Mouse (Mus musculus): Measurements from ENCODE around the gene Frem1. TPM values are rescaled to one million over a fixed set of nuclear protein-coding genes. Genes with fewer than 3 reads are reported as not detected.

Gene Frem1
- polyA plus RNA-seq, 1 experiment = 0.64 TPM

GRCm38 (mm10) chr4:82916678-82917050 lies 135.5 kb downstream of the Frem1 start:
- Histone ChIP-seq H3K27ac (ENCODE audit: insufficient read depth, low read length) (no peak overlapping the region), H3K9ac (ENCODE audit: low read depth, poor library complexity, severe bottlenecking) (no peak overlapping the region), H3K36me3 (ENCODE audit: control insufficient read depth, insufficient read depth, low read length, poor library complexity, severe bottlenecking) (no peaks in the 10 kb centered on the region), H3K9me3 (replicated peaks; ENCODE audit: control insufficient read depth, insufficient read depth, low read length, poor library complexity, severe bottlenecking) (no peaks in the 10 kb centered on the region), H3K4me1 (ENCODE audit: control insufficient read depth, insufficient read depth, low read length) (no peaks in the 10 kb centered on the region), H3K4me3 (ENCODE audit: low read depth, low read length) (no peak overlapping the region), H3K27me3 (ENCODE audit: control insufficient read depth, insufficient read depth, low read length, poor library complexity, severe bottlenecking) (no peaks in the 10 kb centered on the region; the same call in 1 of the 2 replicates)
- TF ChIP-seq POLR2A (IDR thresholded peaks at IDR 0.05; ENCODE audit: insufficient read depth, low read length) (no peak), CTCF (IDR thresholded peaks at IDR 0.05; ENCODE audit: low read depth, low read length) (no peak), EP300 (IDR thresholded peaks at IDR 0.05; ENCODE audit: insufficient read depth, low read depth, low read length) (no peak)

GRCm38 (mm10) chr4:82916003-82916677 lies 136.0 kb downstream of the Frem1 start:
- Histone ChIP-seq H3K9ac (ENCODE audit: low read depth, poor library complexity, severe bottlenecking) (no peak overlapping the region), H3K36me3 (ENCODE audit: control insufficient read depth, insufficient read depth, low read length, poor library complexity, severe bottlenecking) (no peaks in the 10 kb centered on the region), H3K27ac (ENCODE audit: insufficient read depth, low read length) (no peak overlapping the region), H3K4me3 (ENCODE audit: low read depth, low read length) (no peak overlapping the region), H3K9me3 (replicated peaks; ENCODE audit: control insufficient read depth, insufficient read depth, low read length, poor library complexity, severe bottlenecking) (no peaks in the 10 kb centered on the region), H3K4me1 (ENCODE audit: control insufficient read depth, insufficient read depth, low read length) (no peaks in the 10 kb centered on the region), H3K27me3 (ENCODE audit: control insufficient read depth, insufficient read depth, low read length, poor library complexity, severe bottlenecking) (no peaks in the 10 kb centered on the region; the same call in 1 of the 2 replicates)
- no peak for TF ChIP-seq EP300 (IDR thresholded peaks at IDR 0.05; ENCODE audit: insufficient read depth, low read depth, low read length)
- TF ChIP-seq POLR2A (IDR thresholded peaks at IDR 0.05; ENCODE audit: insufficient read depth, low read length) = no peak
- no peak for TF ChIP-seq CTCF (IDR thresholded peaks at IDR 0.05; ENCODE audit: low read depth, low read length)

DNA sequence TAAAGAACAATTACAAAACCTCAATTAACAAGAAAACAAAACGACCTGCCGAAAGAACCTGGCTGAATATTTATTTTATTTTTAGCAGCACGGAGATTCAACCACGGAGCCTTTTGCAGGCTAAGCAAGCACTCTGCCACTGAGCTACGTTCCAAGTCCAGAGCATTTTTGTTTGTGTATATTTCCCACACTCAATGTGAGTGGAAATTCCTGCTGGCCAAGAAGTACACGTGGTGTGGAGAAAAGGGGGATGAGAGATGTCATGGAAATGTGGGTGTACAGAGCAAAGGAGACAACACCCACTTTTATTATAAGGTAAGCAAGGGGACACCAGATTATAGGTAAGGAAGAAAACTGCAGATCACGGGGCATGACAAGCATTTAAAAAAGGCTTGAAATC lies 136.6 kb downstream of the Frem1 start:
- Histone ChIP-seq H3K4me3 (ENCODE audit: low read depth, low read length) (no peak overlapping the region), H3K9me3 (replicated peaks; ENCODE audit: control insufficient read depth, insufficient read depth, low read length, poor library complexity, severe bottlenecking) (no peaks in the 10 kb centered on the region), H3K36me3 (ENCODE audit: control insufficient read depth, insufficient read depth, low read length, poor library complexity, severe bottlenecking) (no peaks in the 10 kb centered on the region), H3K27ac (ENCODE audit: insufficient read depth, low read length) (no peak overlapping the region), H3K9ac (ENCODE audit: low read depth, poor library complexity, severe bottlenecking) (no peak overlapping the region), H3K4me1 (ENCODE audit: control insufficient read depth, insufficient read depth, low read length) (no peaks in the 10 kb centered on the region), H3K27me3 (ENCODE audit: control insufficient read depth, insufficient read depth, low read length, poor library complexity, severe bottlenecking) (no peaks in the 10 kb centered on the region; the same call in 1 of the 2 replicates)
- TF ChIP-seq POLR2A (IDR thresholded peaks at IDR 0.05; ENCODE audit: insufficient read depth, low read length) = no peak
- TF ChIP-seq EP300 (IDR thresholded peaks at IDR 0.05; ENCODE audit: insufficient read depth, low read depth, low read length) = no peak
- TF ChIP-seq CTCF (IDR thresholded peaks at IDR 0.05; ENCODE audit: low read depth, low read length) = no peak

GRCm38 (mm10) chr4:82914601-82915143 lies 137.5 kb downstream of the Frem1 start:
- Histone ChIP-seq H3K9me3 (replicated peaks; ENCODE audit: control insufficient read depth, insufficient read depth, low read length, poor library complexity, severe bottlenecking) (no peaks in the 10 kb centered on the region), H3K4me1 (ENCODE audit: control insufficient read depth, insufficient read depth, low read length) (no peaks in the 10 kb centered on the region), H3K9ac (ENCODE audit: low read depth, poor library complexity, severe bottlenecking) (no peak overlapping the region), H3K4me3 (ENCODE audit: low read depth, low read length) (no peak overlapping the region), H3K27ac (ENCODE audit: insufficient read depth, low read length) (no peak overlapping the region), H3K27me3 (ENCODE audit: control insufficient read depth, insufficient read depth, low read length, poor library complexity, severe bottlenecking) (no peaks in the 10 kb centered on the region), H3K36me3 (ENCODE audit: control insufficient read depth, insufficient read depth, low read length, poor library complexity, severe bottlenecking) (no peaks in the 10 kb centered on the region)
- TF ChIP-seq POLR2A (IDR thresholded peaks at IDR 0.05; ENCODE audit: insufficient read depth, low read length) (no peak), CTCF (IDR thresholded peaks at IDR 0.05; ENCODE audit: low read depth, low read length) (no peak), EP300 (IDR thresholded peaks at IDR 0.05; ENCODE audit: insufficient read depth, low read depth, low read length) (no peak)

DNA sequence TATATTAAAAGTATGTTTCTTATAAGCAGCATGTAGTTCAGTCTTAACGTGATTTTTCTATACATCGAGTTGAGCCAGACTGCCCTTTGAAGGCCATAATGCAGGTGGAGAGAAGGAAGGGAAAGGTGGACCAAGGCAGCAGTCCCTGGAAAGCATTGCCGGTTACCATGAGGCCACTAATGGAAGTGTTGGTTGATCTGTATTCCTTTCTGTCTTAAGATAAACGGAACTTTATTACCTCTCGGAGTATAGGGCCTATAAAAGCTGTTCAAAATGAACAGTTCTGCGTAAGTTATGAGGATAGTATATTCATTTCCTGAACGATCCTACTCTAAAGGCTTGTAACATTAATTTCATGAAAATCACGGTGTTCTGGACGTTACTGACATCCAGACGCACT lies 156.9 kb downstream of the Frem1 start:
- H3K9ac ChIP-seq (ENCODE audit: low read depth, poor library complexity, severe bottlenecking) = no peak overlapping the region
- no peak overlapping the region for H3K4me3 ChIP-seq (ENCODE audit: low read depth, low read length)
- no peaks in the 10 kb centered on the region for H3K9me3 ChIP-seq (replicated peaks; ENCODE audit: control insufficient read depth, insufficient read depth, low read length, poor library complexity, severe bottlenecking)
- H3K4me1 ChIP-seq (ENCODE audit: control insufficient read depth, insufficient read depth, low read length) = no peaks in the 10 kb centered on the region
- TF ChIP-seq POLR2A (IDR thresholded peaks at IDR 0.05; ENCODE audit: insufficient read depth, low read length) (no peak), EP300 (IDR thresholded peaks at IDR 0.05; ENCODE audit: insufficient read depth, low read depth, low read length) (no peak), CTCF (IDR thresholded peaks at IDR 0.05; ENCODE audit: low read depth, low read length) (no peak)
- H3K27me3 ChIP-seq (ENCODE audit: control insufficient read depth, insufficient read depth, low read length, poor library complexity, severe bottlenecking) = no peaks in the 10 kb centered on the region; the same call in 1 of the 2 replicates
- no peak overlapping the region for H3K27ac ChIP-seq (ENCODE audit: insufficient read depth, low read length)
- H3K36me3 ChIP-seq (ENCODE audit: control insufficient read depth, insufficient read depth, low read length, poor library complexity, severe bottlenecking) = no peaks in the 10 kb centered on the region

DNA sequence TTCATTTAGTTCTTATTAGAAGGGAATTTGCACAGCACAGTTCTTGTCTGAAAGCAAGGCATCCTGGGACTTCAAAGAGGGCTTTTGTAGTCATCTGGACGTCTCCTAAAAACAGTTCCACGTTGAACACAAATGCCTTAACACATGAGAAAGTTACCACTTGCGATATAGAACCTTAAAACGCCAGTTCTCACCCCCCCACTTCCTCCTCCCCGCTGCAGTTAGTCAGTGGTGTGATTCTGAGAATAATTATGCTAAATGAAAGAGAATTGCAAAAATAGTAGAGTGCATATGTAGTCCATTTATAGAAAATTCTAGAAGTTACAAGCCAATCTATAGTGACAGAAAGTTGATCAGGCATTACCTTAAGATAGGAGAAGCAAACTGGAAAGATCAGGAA lies 159.9 kb downstream of the Frem1 start:
- no peaks in the 10 kb centered on the region for H3K36me3 ChIP-seq (ENCODE audit: control insufficient read depth, insufficient read depth, low read length, poor library complexity, severe bottlenecking)
- TF ChIP-seq EP300 (IDR thresholded peaks at IDR 0.05; ENCODE audit: insufficient read depth, low read depth, low read length) = no peak
- no peak for TF ChIP-seq POLR2A (IDR thresholded peaks at IDR 0.05; ENCODE audit: insufficient read depth, low read length)
- TF ChIP-seq CTCF (IDR thresholded peaks at IDR 0.05; ENCODE audit: low read depth, low read length) = no peak
- H3K4me1 ChIP-seq (ENCODE audit: control insufficient read depth, insufficient read depth, low read length) = no peaks in the 10 kb centered on the region
- H3K27ac ChIP-seq (ENCODE audit: insufficient read depth, low read length) = no peak overlapping the region
- no peak overlapping the region for H3K9ac ChIP-seq (ENCODE audit: low read depth, poor library complexity, severe bottlenecking)
- H3K9me3 ChIP-seq (replicated peaks; ENCODE audit: control insufficient read depth, insufficient read depth, low read length, poor library complexity, severe bottlenecking) = no peaks in the 10 kb centered on the region
- H3K27me3 ChIP-seq (ENCODE audit: control insufficient read depth, insufficient read depth, low read length, poor library complexity, severe bottlenecking) = no peaks in the 10 kb centered on the region; the same call in 1 of the 2 replicates
- H3K4me3 ChIP-seq (ENCODE audit: low read depth, low read length) = no peak overlapping the region
